Mouse (Mus musculus) MEL (cell line): ENCODE measurements at regions not wholly inside any gene's neighbourhood (a gene's known extent, or its start where the extent isn't known, plus 50 kb on each side); places are given as distances from the start of the nearest gene placed in this dataset.

Experiments used
- DNase-seq: peaks from one replicate; pipeline ENCODE4 v3.0.0; 2011; ENCODE audit warnings: low read depth, low spot score
- H3K27ac ChIP-seq: 2 replicates; pipeline ENCODE4 v1.5.1; 2012; ENCODE audit warnings: low read depth, mild to moderate bottlenecking, control low read depth, low read length, moderate library complexity; ENCODE audit not compliant: control insufficient read depth
- H3K27me3 ChIP-seq, 2 experiments: fragments of 150-350 bp in 1 of 2; sonication (generic) in 1 of 2; 2 replicates each; pipeline ENCODE4 v1.6.1; 2012; ENCODE audit warnings: low read length in 2 of 2, mild to moderate bottlenecking in 2 of 2, improper control_type of control experiment in 1 of 2, moderate library complexity in 1 of 2; ENCODE audit not compliant: insufficient read depth in 2 of 2, control insufficient read depth in 1 of 2
- H3K36me3 ChIP-seq, 2 experiments: 2 replicates each; pipeline ENCODE4 v1.6.1; 2012 to 2014; ENCODE audit warnings: low read length in 2 of 2, improper control_type of control experiment in 1 of 2, inconsistent platforms in 1 of 2, mild to moderate bottlenecking in 1 of 2; ENCODE audit not compliant: insufficient read depth in 2 of 2, control insufficient read depth in 1 of 2
- H3K4me1 ChIP-seq, 2 experiments: fragments of 150-350 bp in 1 of 2; sonication (generic) in 1 of 2; 2 replicates each; pipeline ENCODE4 v1.6.1; 2012; ENCODE audit warnings: low read length in 2 of 2, improper control_type of control experiment in 1 of 2, mild to moderate bottlenecking in 1 of 2; ENCODE audit not compliant: insufficient read depth in 2 of 2, control insufficient read depth in 1 of 2
- H3K4me3 ChIP-seq, 2 experiments: fragments of 150-350 bp in 1 of 2; sonication (generic) in 1 of 2; 2 replicates each; pipeline ENCODE4 v1.5.1; 2012; ENCODE audit warnings: low read depth in 2 of 2, low read length in 2 of 2, mild to moderate bottlenecking in 2 of 2, moderate library complexity in 2 of 2, control low read depth in 1 of 2, improper control_type of control experiment in 1 of 2; ENCODE audit not compliant: control insufficient read depth in 1 of 2, insufficient read depth in 1 of 2
- H3K79me2 ChIP-seq: 2 replicates; pipeline ENCODE4 v1.6.1; 2012; ENCODE audit warnings: mild to moderate bottlenecking, low read length, moderate library complexity; ENCODE audit not compliant: control insufficient read depth, poor library complexity, insufficient read depth
- H3K9ac ChIP-seq: 2 replicates; pipeline ENCODE4 v1.6.1; 2012; ENCODE audit warnings: low read depth, mild to moderate bottlenecking, control low read depth, low read length, moderate library complexity; ENCODE audit not compliant: control insufficient read depth, poor library complexity, severe bottlenecking
- H3K9me3 ChIP-seq: fragments of 150-350 bp; sonication (generic); replicated peaks from 2 replicates; pipeline ENCODE4 v1.6.1; 2012; ENCODE audit warnings: mild to moderate bottlenecking, low read length, improper control_type of control experiment, moderate library complexity; ENCODE audit not compliant: insufficient read depth
- ETS1 ChIP-seq: IDR thresholded peaks from 2 replicates; pipeline ENCODE4 v1.6.1; 2012; ENCODE audit warnings: low read depth, mild to moderate bottlenecking, inconsistent platforms, low read length, improper control_type of control experiment, moderate library complexity
- POLR2A ChIP-seq, 2 experiments: IDR thresholded peaks; 2 replicates each; pipeline ENCODE4 v1.6.1; 2011 to 2012; ENCODE audit warnings: low read length in 2 of 2, mild to moderate bottlenecking in 2 of 2, control low read depth in 1 of 2, improper control_type of control experiment in 1 of 2, low read depth in 1 of 2, moderate library complexity in 1 of 2; ENCODE audit not compliant: control insufficient read depth in 1 of 2, insufficient read depth in 1 of 2, poor library complexity in 1 of 2
- SIN3A ChIP-seq: IDR thresholded peaks from 2 replicates; pipeline ENCODE4 v1.6.1; 2012; ENCODE audit warnings: low read length, improper control_type of control experiment, inconsistent platforms
- SMC3 ChIP-seq: IDR thresholded peaks from 2 replicates; pipeline ENCODE4 v1.6.1; 2011; ENCODE audit warnings: low read depth, low read length, improper control_type of control experiment
- USF2 ChIP-seq, 2 experiments: IDR thresholded peaks; 2 replicates each; pipeline ENCODE4 v1.6.1; 2011 to 2012; ENCODE audit warnings: improper control_type of control experiment in 2 of 2, low read length in 2 of 2, borderline replicate concordance in 1 of 2, inconsistent platforms in 1 of 2, low read depth in 1 of 2, mild to moderate bottlenecking in 1 of 2; ENCODE audit not compliant: insufficient read depth in 1 of 2

DNA sequence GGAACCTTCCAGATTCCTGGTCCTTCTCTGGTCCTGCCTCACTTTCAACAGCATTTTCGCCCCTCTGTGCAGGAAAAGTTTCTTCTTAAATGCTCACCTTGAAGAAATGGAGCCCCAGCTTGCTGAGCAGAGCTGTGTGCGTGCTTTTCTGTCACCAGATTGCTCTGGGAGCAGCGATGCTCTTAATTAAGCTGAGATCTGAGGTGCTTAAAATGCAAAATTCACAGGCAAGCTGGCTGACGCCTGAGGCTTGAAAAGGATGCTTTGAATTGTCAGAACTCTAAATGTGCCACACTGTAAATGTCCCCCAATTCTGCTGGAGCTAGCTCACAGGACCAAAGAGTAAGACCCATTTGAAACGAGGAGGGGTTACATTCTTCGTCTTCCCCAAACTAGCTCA lies 73.6 kb upstream of the Gm11042 start:
- H3K9ac ChIP-seq: no peak overlapping the region
- no peaks in the 10 kb centered on the region for H3K36me3 ChIP-seq
- no peak overlapping the region for H3K4me3 ChIP-seq
- no peaks in the 10 kb centered on the region for H3K4me1 ChIP-seq
- H3K27ac ChIP-seq: no peak overlapping the region
- H3K27me3 ChIP-seq: no peaks in the 10 kb centered on the region
- H3K9me3 ChIP-seq: no peaks in the 10 kb centered on the region
- no peak for TF ChIP-seq SIN3A
- TF ChIP-seq SMC3: no peak
- TF ChIP-seq POLR2A (IDR thresholded peaks at IDR 0.05; ENCODE audit: control insufficient read depth in 1 of 2, insufficient read depth in 1 of 2, low read depth in 1 of 2, low read length in 2 of 2, poor library complexity in 1 of 2): no peak
- no peak for TF ChIP-seq USF2 (IDR thresholded peaks at IDR 0.05; ENCODE audit: borderline replicate concordance in 1 of 2, insufficient read depth in 1 of 2, low read depth in 1 of 2, low read length in 2 of 2)
- TF ChIP-seq ETS1: no peak
- no peak for DNase-seq
- H3K79me2 ChIP-seq: no peaks in the 10 kb centered on the region
